Mouse (Mus musculus): ENCODE results near the gene Tlx2. TPM values are rescaled to one million over a fixed set of nuclear protein-coding genes. Genes with fewer than 3 reads are reported as not detected.
A peak's percentile ranks its signal among the peaks of the same experiment; 100 is the strongest.

Tlx2 gene
- polyA plus RNA-seq, 1 experiment from 2014 or later, result 0.79 TPM

GRCm38 (mm10) chr6:83044742-83045141 is 25.4 kb downstream of the Tlx2 start:
- Histone ChIP-seq H3K4me3 (ENCODE audit: low read length) (no peak overlapping the region), H3K9me3 (ENCODE audit: control insufficient read depth, low read length) (no peaks in the 10 kb centered on the region), H3K27ac (ENCODE audit: low read length) (no peak overlapping the region), H3K36me3 (ENCODE audit: control insufficient read depth, insufficient read depth, low read length) (no peaks in the 10 kb centered on the region), H3K4me2 (ENCODE audit: low read depth, low read length) (no peak overlapping the region), H3K4me1 (replicated peaks; ENCODE audit: control insufficient read depth, insufficient read depth, low read length) (no peaks in the 10 kb centered on the region; the same call in 1 of the 2 replicates), H3K9ac (ENCODE audit: low read length) (no peak overlapping the region), H3K27me3 (ENCODE audit: control insufficient read depth, insufficient read depth, low read depth, low read length) (no peaks in the 10 kb centered on the region)
- ATAC-seq (ENCODE audit: low read depth), result no peak
- WGBS, result 72% methylated on average over 9 of the region's 9 CpGs

- no peaks in the 10 kb centered on the region for H3K36me3 ChIP-seq (ENCODE audit: control insufficient read depth, insufficient read depth, low read length)
- H3K4me2 ChIP-seq (ENCODE audit: low read depth, low read length), result no peak overlapping the region
- H3K4me1 ChIP-seq (replicated peaks; ENCODE audit: control insufficient read depth, insufficient read depth, low read length), result no peaks in the 10 kb centered on the region; the same call in 1 of the 2 replicates
- H3K9me3 ChIP-seq (ENCODE audit: control insufficient read depth, low read length), result no peaks in the 10 kb centered on the region
- no peak overlapping the region for H3K4me3 ChIP-seq (ENCODE audit: low read length)
- no peak overlapping the region for H3K27ac ChIP-seq (ENCODE audit: low read length)
- WGBS, result 84% methylated on average over 5 of the region's 5 CpGs
- H3K9ac ChIP-seq (ENCODE audit: low read length), result 0 out of 2 replicates have a peak overlapping the region, but pooled peaks have one; percentile 13
- no peaks in the 10 kb centered on the region for H3K27me3 ChIP-seq (ENCODE audit: control insufficient read depth, insufficient read depth, low read depth, low read length)
- ATAC-seq (ENCODE audit: low read depth), result no peak
These were observed 26.1 kb downstream of the Tlx2 start for GRCm38 (mm10) chr6:83043993-83044392.

- Histone ChIP-seq H3K27me3 (ENCODE audit: control insufficient read depth, insufficient read depth, low read depth, low read length) (no peaks in the 10 kb centered on the region), H3K9me3 (ENCODE audit: control insufficient read depth, low read length) (no peaks in the 10 kb centered on the region), H3K36me3 (ENCODE audit: control insufficient read depth, insufficient read depth, low read length) (no peaks in the 10 kb centered on the region), H3K4me3 (ENCODE audit: low read length) (no peak overlapping the region), H3K4me2 (ENCODE audit: low read depth, low read length) (no peak overlapping the region), H3K4me1 (replicated peaks; ENCODE audit: control insufficient read depth, insufficient read depth, low read length) (peaks cover 3% of the 10 kb centered on the region), H3K9ac (ENCODE audit: low read length) (no peak overlapping the region), H3K27ac (ENCODE audit: low read length) (no peak overlapping the region)
- WGBS, result 58% methylated on average over 6 of the region's 6 CpGs
- ATAC-seq (ENCODE audit: low read depth), result peak; percentile 27; the same call in 1 of the 2 replicates
These were observed 26.5 kb downstream of the Tlx2 start for GRCm38 (mm10) chr6:83043561-83043960.

- no peak for ATAC-seq (ENCODE audit: low read depth)
- 77% methylated on average over 5 of the region's 5 CpGs for WGBS
- H3K27me3 ChIP-seq (ENCODE audit: control insufficient read depth, insufficient read depth, low read depth, low read length), result no peaks in the 10 kb centered on the region
These were observed 29.5 kb downstream of the Tlx2 start for GRCm38 (mm10) chr6:83040601-83041000.

DNA sequence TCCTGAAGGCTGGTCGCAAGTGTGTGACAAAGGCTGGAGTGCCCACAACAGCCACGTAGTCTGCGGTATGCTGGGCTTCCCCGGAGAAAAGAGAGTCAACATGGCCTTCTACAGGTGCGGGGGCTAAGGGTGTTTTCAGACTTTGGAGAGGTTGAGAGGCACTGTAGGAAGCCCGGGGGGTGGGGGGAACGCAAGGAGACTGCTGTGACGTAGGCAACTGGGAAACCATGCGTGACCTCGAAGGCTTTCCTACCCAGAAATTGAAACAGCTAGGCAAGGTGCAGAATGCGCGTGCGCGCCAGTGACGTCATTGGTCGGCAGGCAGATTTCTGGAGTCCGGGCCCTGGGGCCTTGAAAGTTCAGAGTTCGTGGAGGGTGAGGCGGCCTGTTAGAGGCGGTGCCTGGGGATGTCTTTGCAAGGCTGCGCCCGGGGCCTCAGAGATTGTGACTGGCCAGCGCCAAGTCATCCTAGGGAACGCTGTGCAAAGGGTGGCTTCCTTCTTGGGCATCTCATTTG is 31.5 kb downstream of the Tlx2 start:
- WGBS, result 12% methylated on average over 24 of the region's 24 CpGs
- peak overlapping the region; percentile 52 for H3K9ac ChIP-seq (ENCODE audit: low read length)
- no peak overlapping the region for H3K27ac ChIP-seq (ENCODE audit: low read length)
- no peaks in the 10 kb centered on the region for H3K9me3 ChIP-seq (ENCODE audit: control insufficient read depth, low read length)
- H3K27me3 ChIP-seq (ENCODE audit: control insufficient read depth, insufficient read depth, low read depth, low read length), result no peaks in the 10 kb centered on the region
- ATAC-seq (ENCODE audit: low read depth), result peak; percentile 10; the same call in 1 of the 2 replicates
- no peaks in the 10 kb centered on the region for H3K36me3 ChIP-seq (ENCODE audit: control insufficient read depth, insufficient read depth, low read length)
- peaks cover 22% of the 10 kb centered on the region for H3K4me1 ChIP-seq (replicated peaks; ENCODE audit: control insufficient read depth, insufficient read depth, low read length)
- H3K4me3 ChIP-seq (ENCODE audit: low read length), result peak overlapping the region; percentile 38
- H3K4me2 ChIP-seq (ENCODE audit: low read depth, low read length), result peak overlapping the region; percentile 54

More at GRCm38 (mm10) chr6:83040601-83041000, 29.5 kb downstream of the Tlx2 start:
- Histone ChIP-seq H3K9me3 (ENCODE audit: control insufficient read depth, low read length) (no peaks in the 10 kb centered on the region), H3K36me3 (ENCODE audit: control insufficient read depth, insufficient read depth, low read length) (no peaks in the 10 kb centered on the region), H3K4me1 (replicated peaks; ENCODE audit: control insufficient read depth, insufficient read depth, low read length) (peaks cover 9% of the 10 kb centered on the region), H3K4me3 (ENCODE audit: low read length) (no peak overlapping the region), H3K27ac (ENCODE audit: low read length) (no peak overlapping the region), H3K9ac (ENCODE audit: low read length) (no peak overlapping the region), H3K4me2 (ENCODE audit: low read depth, low read length) (no peak overlapping the region)

DNA sequence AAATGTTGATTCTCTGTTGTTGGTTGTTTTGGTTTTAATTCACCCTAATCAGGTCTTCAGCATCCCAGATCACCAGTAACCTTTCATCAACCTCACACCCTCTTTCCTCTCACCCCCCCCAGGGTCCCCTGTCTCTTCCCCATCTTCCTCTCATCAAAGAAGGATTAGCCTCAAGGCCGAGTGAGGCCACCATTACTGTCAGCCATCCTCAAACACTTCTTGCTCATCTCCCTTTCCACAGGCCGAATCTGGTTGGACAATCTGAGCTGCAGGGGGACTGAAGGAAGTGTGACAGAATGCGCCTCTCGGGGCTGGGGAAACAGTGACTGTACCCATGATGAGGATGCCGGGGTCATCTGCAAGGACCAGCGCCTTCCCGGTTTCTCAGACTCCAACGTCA is 32.9 kb downstream of the Tlx2 start:
- Histone ChIP-seq H3K4me3 (ENCODE audit: low read length) (no peak overlapping the region), H3K27ac (ENCODE audit: low read length) (no peak overlapping the region), H3K9ac (ENCODE audit: low read length) (no peak overlapping the region), H3K4me1 (replicated peaks; ENCODE audit: control insufficient read depth, insufficient read depth, low read length) (peaks cover 26% of the 10 kb centered on the region), H3K9me3 (ENCODE audit: control insufficient read depth, low read length) (no peaks in the 10 kb centered on the region), H3K36me3 (ENCODE audit: control insufficient read depth, insufficient read depth, low read length) (no peaks in the 10 kb centered on the region), H3K4me2 (ENCODE audit: low read depth, low read length) (no peak overlapping the region), H3K27me3 (ENCODE audit: control insufficient read depth, insufficient read depth, low read depth, low read length) (no peaks in the 10 kb centered on the region)
- ATAC-seq (ENCODE audit: low read depth), result no peak
- 46% methylated on average over 8 of the region's 8 CpGs for WGBS

DNA sequence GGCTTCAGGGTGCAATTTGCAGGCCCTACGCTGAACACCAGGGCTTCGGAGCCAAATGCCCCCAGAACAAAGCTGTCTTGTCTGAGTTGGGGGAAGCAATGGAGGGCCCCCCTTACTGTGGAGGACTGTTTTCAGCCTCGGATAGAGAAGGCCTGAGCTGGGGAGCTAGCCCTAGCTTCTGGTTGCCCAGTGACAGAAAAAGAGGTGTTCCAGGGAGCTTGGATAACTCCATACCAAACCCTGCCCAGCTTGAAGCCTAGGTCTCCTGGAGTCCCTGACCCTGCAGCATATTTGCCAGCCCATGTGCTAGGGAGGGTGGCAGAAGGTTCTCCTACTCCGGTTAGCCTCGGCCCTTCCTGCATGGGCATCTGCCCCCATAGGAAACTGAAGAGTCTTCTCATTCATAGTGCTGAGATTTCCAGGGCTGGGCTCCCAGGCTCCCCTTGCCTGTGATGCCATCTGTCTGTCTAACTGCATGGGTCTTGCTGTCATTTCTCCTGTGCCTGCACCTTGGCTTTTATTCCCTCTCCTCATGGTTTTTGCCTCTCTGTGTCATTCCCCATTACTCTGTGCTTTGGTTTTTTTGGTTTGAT is 35.5 kb downstream of the Tlx2 start:
- no peaks in the 10 kb centered on the region for H3K27me3 ChIP-seq (ENCODE audit: control insufficient read depth, insufficient read depth, low read depth, low read length)
- no peaks in the 10 kb centered on the region for H3K36me3 ChIP-seq (ENCODE audit: control insufficient read depth, insufficient read depth, low read length)
- 13% methylated on average over 5 of the region's 5 CpGs for WGBS
- H3K9me3 ChIP-seq (ENCODE audit: control insufficient read depth, low read length), result no peaks in the 10 kb centered on the region
- peak overlapping the region; percentile 91 for H3K4me2 ChIP-seq (ENCODE audit: low read depth, low read length)
- H3K27ac ChIP-seq (ENCODE audit: low read length), result peak overlapping the region; percentile 93
- peak overlapping the region; percentile 75 for H3K4me3 ChIP-seq (ENCODE audit: low read length)
- H3K9ac ChIP-seq (ENCODE audit: low read length), result peak overlapping the region; percentile 76
- H3K4me1 ChIP-seq (replicated peaks; ENCODE audit: control insufficient read depth, insufficient read depth, low read length), result peaks cover 31% of the 10 kb centered on the region
- no peak for ATAC-seq (ENCODE audit: low read depth)

DNA sequence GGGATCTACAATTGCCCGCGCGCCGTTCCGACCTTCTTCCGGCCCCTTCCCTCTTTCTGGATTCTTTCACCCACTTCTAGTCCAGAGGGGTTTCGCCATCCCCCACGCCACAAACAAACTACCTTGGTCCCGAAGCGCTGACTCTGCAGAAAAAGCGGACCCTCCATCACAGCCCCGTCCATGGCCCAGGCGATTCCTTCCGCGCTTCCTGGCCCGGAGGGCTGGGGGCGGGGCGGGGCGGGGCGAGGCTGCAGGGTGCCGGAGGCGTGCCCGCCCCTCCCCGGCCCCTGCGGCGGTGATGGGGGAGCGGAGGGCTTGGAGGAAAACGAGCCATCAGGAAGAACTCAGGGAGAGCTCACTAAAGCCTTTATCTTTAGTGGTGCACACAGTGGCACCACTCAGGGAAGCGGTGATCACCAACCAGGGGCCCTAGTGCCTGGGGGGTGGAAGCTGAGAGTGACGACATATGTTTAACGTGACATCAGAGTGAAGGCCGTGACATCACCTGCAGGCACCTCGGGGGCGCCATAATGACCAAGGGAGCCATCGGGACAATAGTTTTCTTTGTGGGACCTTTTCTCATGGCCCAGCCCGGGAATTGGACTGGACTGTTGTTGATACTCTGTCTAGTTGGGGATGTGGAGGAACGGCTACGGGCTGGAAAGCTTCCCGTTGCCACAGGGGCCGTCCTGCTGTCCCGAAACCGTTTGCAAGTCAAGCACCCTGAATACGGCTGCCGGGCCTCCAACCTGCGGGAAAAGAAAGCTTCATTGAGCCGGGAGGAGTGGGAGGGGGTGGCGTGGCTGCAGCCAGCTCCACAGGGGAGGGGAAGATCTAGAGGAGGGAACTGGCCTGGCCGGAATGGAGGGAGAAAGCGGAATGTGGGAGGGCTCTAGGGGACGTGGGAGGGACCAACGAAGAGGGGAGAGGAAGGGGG is 36.6 kb downstream of the Tlx2 start, which contains the start of the genes Dok1 and Loxl3:
Dok1 (minus strand) TSS at position 223 of the 937 bp plus-strand sequence.
Loxl3 (plus strand) TSS at position 925 of the 937 bp plus-strand sequence.
- no peaks in the 10 kb centered on the region for H3K9me3 ChIP-seq (ENCODE audit: control insufficient read depth, low read length)
- H3K9ac ChIP-seq (ENCODE audit: low read length), result peak within 1 kb of the TSS; percentile 76
- H3K27ac ChIP-seq (ENCODE audit: low read length), result peak within 1 kb of the TSS; percentile 93
- H3K36me3 ChIP-seq (ENCODE audit: control insufficient read depth, insufficient read depth, low read length), result no peaks in the 10 kb centered on the region
- peak; percentile 91 for ATAC-seq (ENCODE audit: low read depth)
- H3K27me3 ChIP-seq (ENCODE audit: control insufficient read depth, insufficient read depth, low read depth, low read length), result no peaks in the 10 kb centered on the region
- under 1% methylated on average over 51 of the region's 51 CpGs for WGBS
- H3K4me3 ChIP-seq (ENCODE audit: low read length), result peak within 1 kb of the TSS; percentile 75
- peak within 1 kb of the TSS; percentile 91 for H3K4me2 ChIP-seq (ENCODE audit: low read depth, low read length)
- H3K4me1 ChIP-seq (replicated peaks; ENCODE audit: control insufficient read depth, insufficient read depth, low read length), result peaks cover 28% of the 10 kb centered on the region

DNA sequence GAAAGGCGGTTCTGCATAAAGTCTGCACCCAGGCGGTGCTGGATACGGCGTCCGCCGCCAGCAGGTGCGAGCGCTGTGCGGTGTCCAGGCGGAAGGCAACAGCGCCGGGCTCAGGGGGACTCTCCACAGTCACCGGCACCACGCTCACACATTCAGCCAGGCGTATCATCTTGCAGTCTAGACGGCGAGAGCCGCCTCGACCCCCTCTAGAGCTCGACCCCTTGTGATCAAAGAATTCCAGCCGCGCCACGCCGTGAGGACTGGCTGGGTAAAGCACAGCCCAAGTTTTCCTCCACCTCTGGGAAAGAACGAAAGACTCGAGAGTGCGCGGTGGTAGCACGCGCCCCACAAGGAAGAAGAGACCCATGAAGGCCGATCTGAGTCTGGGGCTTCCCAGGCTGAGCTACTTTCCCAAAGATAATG is 37.3 kb downstream of the Tlx2 start:
- Histone ChIP-seq H3K4me1 (replicated peaks; ENCODE audit: control insufficient read depth, insufficient read depth, low read length) (peaks cover 29% of the 10 kb centered on the region), H3K27ac (ENCODE audit: low read length) (peak overlapping the region; percentile 93), H3K4me3 (ENCODE audit: low read length) (peak overlapping the region; percentile 75), H3K4me2 (ENCODE audit: low read depth, low read length) (peak overlapping the region; percentile 91), H3K27me3 (ENCODE audit: control insufficient read depth, insufficient read depth, low read depth, low read length) (no peaks in the 10 kb centered on the region), H3K9ac (ENCODE audit: low read length) (peak overlapping the region; percentile 76), H3K36me3 (ENCODE audit: control insufficient read depth, insufficient read depth, low read length) (no peaks in the 10 kb centered on the region), H3K9me3 (ENCODE audit: control insufficient read depth, low read length) (no peaks in the 10 kb centered on the region)
- WGBS, result 0% methylated on average over 31 of the region's 31 CpGs
- ATAC-seq (ENCODE audit: low read depth), result peak; percentile 35

Measured in lung, embryonic 16.5 days (tissue).